Comparison of ENCODE assay signal across 19 mouse cellular contexts in the genomic region with DNA sequence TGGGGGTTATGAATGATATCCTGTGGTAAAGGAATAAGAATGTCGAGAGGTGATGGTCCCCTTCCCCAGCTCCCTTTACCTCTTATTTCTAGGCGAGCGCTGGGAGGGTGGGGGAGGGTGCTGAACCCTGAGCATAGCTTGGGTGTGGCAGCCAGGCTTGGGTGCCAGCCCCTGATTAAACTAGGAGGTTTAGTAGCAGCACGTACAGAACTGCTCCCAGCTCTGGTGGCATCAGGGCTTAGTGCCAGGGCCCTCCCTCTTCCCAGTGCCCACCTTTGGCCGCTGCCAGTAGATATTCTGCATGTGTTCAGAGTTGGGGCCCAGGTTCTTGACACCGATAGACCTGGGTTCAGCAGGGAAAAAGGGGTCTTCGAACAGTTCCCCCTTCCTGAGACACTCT. TPM values are rescaled to one million over a fixed set of nuclear protein-coding genes. Genes with fewer than 3 reads are reported as not detected.
"Had no signal": no experiment of that assay in that cellular context is flagged by ENCODE, and none has a peak within 500 bp of the region (broad histone marks: within the 10 kb centered on the region; RNA-seq: fewer than 3 reads in every experiment).

No protein-coding gene starts in this region.

- H3K9me3 ChIP-seq: limb, embryonic 12.5 days; lung, embryonic 15.5 days; neural tube, embryonic 15.5 days had no signal

- ATAC-seq: midbrain, embryonic 16.5 days had no signal

- H3K4me1 ChIP-seq: limb, embryonic 12.5 days; lung, embryonic 15.5 days; neural tube, embryonic 15.5 days had no signal

- H3K27me3 ChIP-seq: limb, embryonic 12.5 days; lung, embryonic 15.5 days; neural tube, embryonic 15.5 days had no signal

- H3K4me3 ChIP-seq: layer of hippocampus, adult 2 months; limb, embryonic 12.5 days; lung, embryonic 15.5 days; neural tube, embryonic 15.5 days had no signal

- H3K4me2 ChIP-seq: limb, embryonic 12.5 days; lung, embryonic 15.5 days; midbrain, embryonic 11.5 days; neural tube, embryonic 15.5 days had no signal

- H3K9ac ChIP-seq: limb, embryonic 12.5 days; lung, embryonic 15.5 days; neural tube, embryonic 15.5 days had no signal

- H3K36me3 ChIP-seq: limb, embryonic 12.5 days; lung, embryonic 15.5 days; neural tube, embryonic 15.5 days had no signal

- H3K27ac ChIP-seq: kidney, postnatal 0 days; layer of hippocampus, adult 2 months; limb, embryonic 12.5 days; lung, embryonic 15.5 days; neural tube, embryonic 15.5 days had no signal

- DNase-seq: kidney, adult 11 months; kidney, adult 9 months; kidney, postnatal 36 days; right cerebral cortex, adult 18-20 months; right cerebral cortex, postnatal 25 days; thymus, postnatal 36 days had no signal

RNA-seq across cellular contexts. Expression of a gene that starts 5.9 kb away (rescaled TPM):
- total RNA-seq: liver, adult 2 months had no signal
- polyA plus RNA-seq: intestine, embryonic 14.5 days; kidney, postnatal 0 days; small intestine, adult 2 months; thymus, postnatal 0 days had no signal

RNA-seq across cellular contexts. Expression of a gene that starts 51.3 kb away (rescaled TPM):
- total RNA-seq: layer of hippocampus, adult 2 months; layer of hippocampus, postnatal 10 days; left cerebral cortex, postnatal 36 days; liver, adult 2 months had no signal
- polyA plus RNA-seq: intestine, embryonic 14.5 days; liver, adult 2 months; midbrain, embryonic 11.5 days; midbrain, embryonic 16.5 days had no signal
